Mouse (Mus musculus): ENCODE results near the gene Klhl25. TPM values are rescaled to one million over a fixed set of nuclear protein-coding genes. Genes with fewer than 3 reads are reported as not detected.

Klhl25 gene
- total and polyA plus RNA-seq, 2 experiments: 12.0 to 20.0 TPM

GRCm38 (mm10) chr7:75851290-75851689 lies 3.2 kb downstream of the Klhl25 start:
- TF ChIP-seq POLR2A (IDR thresholded peaks at IDR 0.05; ENCODE audit: extremely low read depth, insufficient read depth, low read length) (no peak), CTCF (IDR thresholded peaks at IDR 0.05; ENCODE audit: low read depth, low read length) (no peak)
- peak; percentile 69 for DNase-seq (ENCODE audit: extremely low read depth, low read depth, low spot score)
- Histone ChIP-seq H3K27ac (replicated peaks; ENCODE audit: insufficient read depth, low read depth, low read length) (0 out of 2 replicates have a peak overlapping the region, but pooled peaks have one; percentile 99), H3K27me3 (ENCODE audit: control insufficient read depth, insufficient read depth, low read length) (no peaks in the 10 kb centered on the region), H3K9ac (ENCODE audit: low read depth, low read length) (no peak overlapping the region), H3K4me3 (ENCODE audit: insufficient read depth, low read depth, low read length) (no peak overlapping the region), H3K36me3 (ENCODE audit: control insufficient read depth, insufficient read depth, low read length) (no peaks in the 10 kb centered on the region), H3K4me1 (ENCODE audit: control insufficient read depth, insufficient read depth, low read length) (peaks cover 49% of the 10 kb centered on the region), H3K79me2 (ENCODE audit: control insufficient read depth, insufficient read depth, low read length) (peaks cover 10% of the 10 kb centered on the region; the same call in 1 of the 2 replicates)
- WGBS: 49% methylated on average over 10 of the region's 10 CpGs

DNA sequence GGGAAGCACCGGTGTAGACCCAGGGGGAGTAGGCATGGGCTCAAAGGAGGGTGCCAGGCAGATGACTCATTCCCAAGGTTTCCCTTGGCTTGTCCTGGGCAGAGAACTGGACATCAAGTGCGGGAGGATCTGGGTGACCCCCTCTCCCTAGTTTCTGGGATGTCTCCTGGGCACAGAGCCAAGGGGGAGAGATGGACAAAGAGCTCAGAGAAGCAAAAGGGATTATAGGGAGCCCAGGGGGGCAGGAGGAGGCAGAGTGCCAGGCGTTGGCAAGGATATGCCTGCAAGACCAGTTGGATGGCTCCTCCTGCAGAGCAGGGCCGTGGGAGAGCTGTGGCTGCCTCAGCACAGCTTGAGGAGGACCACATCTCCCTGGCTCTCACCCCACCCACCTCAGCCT lies 4.3 kb downstream of the Klhl25 start:
- Histone ChIP-seq H3K4me3 (ENCODE audit: insufficient read depth, low read depth, low read length) (no peak overlapping the region), H3K9ac (ENCODE audit: low read depth, low read length) (peak overlapping the region; percentile 14), H3K36me3 (ENCODE audit: control insufficient read depth, insufficient read depth, low read length) (no peaks in the 10 kb centered on the region), H3K79me2 (ENCODE audit: control insufficient read depth, insufficient read depth, low read length) (peaks cover 17% of the 10 kb centered on the region; the same call in 1 of the 2 replicates), H3K27ac (replicated peaks; ENCODE audit: insufficient read depth, low read depth, low read length) (peak overlapping the region; percentile 99), H3K4me1 (ENCODE audit: control insufficient read depth, insufficient read depth, low read length) (peaks cover 52% of the 10 kb centered on the region), H3K27me3 (ENCODE audit: control insufficient read depth, insufficient read depth, low read length) (no peaks in the 10 kb centered on the region)
- TF ChIP-seq POLR2A (IDR thresholded peaks at IDR 0.05; ENCODE audit: extremely low read depth, insufficient read depth, low read length): no peak
- no peak for TF ChIP-seq CTCF (IDR thresholded peaks at IDR 0.05; ENCODE audit: low read depth, low read length)
- no peak for DNase-seq (ENCODE audit: extremely low read depth, low read depth, low spot score)
- 28% methylated on average over 4 of the region's 4 CpGs for WGBS

GRCm38 (mm10) chr7:75853171-75853830 lies 5.2 kb downstream of the Klhl25 start:
- H3K36me3 ChIP-seq (ENCODE audit: control insufficient read depth, insufficient read depth, low read length): no peaks in the 10 kb centered on the region
- H3K79me2 ChIP-seq (ENCODE audit: control insufficient read depth, insufficient read depth, low read length): peaks cover 26% of the 10 kb centered on the region; the same call in 1 of the 2 replicates
- H3K27ac ChIP-seq (replicated peaks; ENCODE audit: insufficient read depth, low read depth, low read length): peak overlapping the region; percentile 99
- no peaks in the 10 kb centered on the region for H3K27me3 ChIP-seq (ENCODE audit: control insufficient read depth, insufficient read depth, low read length)
- DNase-seq (ENCODE audit: extremely low read depth, low read depth, low spot score): peak; percentile 89
- H3K9ac ChIP-seq (ENCODE audit: low read depth, low read length): peak overlapping the region; percentile 44
- TF ChIP-seq POLR2A (IDR thresholded peaks at IDR 0.05; ENCODE audit: extremely low read depth, insufficient read depth, low read length) (no peak), CTCF (IDR thresholded peaks at IDR 0.05; ENCODE audit: low read depth, low read length) (no peak)
- H3K4me3 ChIP-seq (ENCODE audit: insufficient read depth, low read depth, low read length): no peak overlapping the region; the same call in 1 of the 2 replicates
- H3K4me1 ChIP-seq (ENCODE audit: control insufficient read depth, insufficient read depth, low read length): peaks cover 52% of the 10 kb centered on the region
- WGBS: 18% methylated on average over 8 of the region's 8 CpGs

- DNase-seq (ENCODE audit: extremely low read depth, low read depth, low spot score): no peak
- WGBS: 59% methylated on average over 6 of the region's 6 CpGs
- TF ChIP-seq POLR2A (IDR thresholded peaks at IDR 0.05; ENCODE audit: extremely low read depth, insufficient read depth, low read length) (no peak), CTCF (IDR thresholded peaks at IDR 0.05; ENCODE audit: low read depth, low read length) (no peak)
- Histone ChIP-seq H3K9ac (ENCODE audit: low read depth, low read length) (no peak overlapping the region), H3K36me3 (ENCODE audit: control insufficient read depth, insufficient read depth, low read length) (no peaks in the 10 kb centered on the region), H3K4me1 (ENCODE audit: control insufficient read depth, insufficient read depth, low read length) (peaks cover 54% of the 10 kb centered on the region), H3K79me2 (ENCODE audit: control insufficient read depth, insufficient read depth, low read length) (peaks cover 31% of the 10 kb centered on the region; the same call in 1 of the 2 replicates), H3K27me3 (ENCODE audit: control insufficient read depth, insufficient read depth, low read length) (no peaks in the 10 kb centered on the region), H3K4me3 (ENCODE audit: insufficient read depth, low read depth, low read length) (no peak overlapping the region), H3K27ac (replicated peaks; ENCODE audit: insufficient read depth, low read depth, low read length) (peak overlapping the region; percentile 99)
Measured at GRCm38 (mm10) chr7:75854231-75854925, 6.3 kb downstream of the Klhl25 start.

DNA sequence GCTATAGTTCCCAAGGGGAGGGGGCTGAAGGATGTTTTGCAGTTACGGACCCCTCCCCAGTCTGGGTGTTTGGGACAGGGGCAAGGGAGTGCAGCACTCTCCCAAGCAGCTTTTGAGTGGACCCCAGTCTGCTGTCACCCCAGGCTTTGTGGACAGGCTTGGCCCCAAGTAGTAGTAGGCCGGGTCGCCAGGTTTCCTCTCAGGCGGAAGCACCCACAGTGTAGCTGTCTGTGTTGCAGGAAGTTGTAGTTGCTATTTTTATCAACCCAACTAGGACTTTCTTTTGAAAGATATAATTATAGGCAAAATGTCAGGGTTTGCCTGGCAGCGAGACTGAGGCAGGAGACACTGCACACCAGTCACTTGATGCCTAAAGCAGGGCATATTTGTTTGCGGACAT lies 6.9 kb downstream of the Klhl25 start:
- Histone ChIP-seq H3K4me1 (ENCODE audit: control insufficient read depth, insufficient read depth, low read length) (peaks cover 50% of the 10 kb centered on the region), H3K79me2 (ENCODE audit: control insufficient read depth, insufficient read depth, low read length) (peaks cover 31% of the 10 kb centered on the region; the same call in 1 of the 2 replicates), H3K4me3 (ENCODE audit: insufficient read depth, low read depth, low read length) (no peak overlapping the region), H3K36me3 (ENCODE audit: control insufficient read depth, insufficient read depth, low read length) (no peaks in the 10 kb centered on the region), H3K27me3 (ENCODE audit: control insufficient read depth, insufficient read depth, low read length) (no peaks in the 10 kb centered on the region), H3K27ac (replicated peaks; ENCODE audit: insufficient read depth, low read depth, low read length) (peak overlapping the region; percentile 99), H3K9ac (ENCODE audit: low read depth, low read length) (no peak overlapping the region)
- WGBS: 55% methylated on average over 6 of the region's 6 CpGs
- no peak for DNase-seq (ENCODE audit: extremely low read depth, low read depth, low spot score)
- no peak for TF ChIP-seq CTCF (IDR thresholded peaks at IDR 0.05; ENCODE audit: low read depth, low read length)
- TF ChIP-seq POLR2A (IDR thresholded peaks at IDR 0.05; ENCODE audit: extremely low read depth, insufficient read depth, low read length): no peak
